Mouse (Mus musculus) cerebellum, adult 8-10 months (tissue): ENCODE results near the gene Setd2.
A peak's percentile ranks its signal among the peaks of the same experiment; 100 is the strongest.

Experiments used
- DNase-seq: peaks from one replicate; pipeline ENCODE4 v3.0.0; 2022

The Setd2 gene

DNA sequence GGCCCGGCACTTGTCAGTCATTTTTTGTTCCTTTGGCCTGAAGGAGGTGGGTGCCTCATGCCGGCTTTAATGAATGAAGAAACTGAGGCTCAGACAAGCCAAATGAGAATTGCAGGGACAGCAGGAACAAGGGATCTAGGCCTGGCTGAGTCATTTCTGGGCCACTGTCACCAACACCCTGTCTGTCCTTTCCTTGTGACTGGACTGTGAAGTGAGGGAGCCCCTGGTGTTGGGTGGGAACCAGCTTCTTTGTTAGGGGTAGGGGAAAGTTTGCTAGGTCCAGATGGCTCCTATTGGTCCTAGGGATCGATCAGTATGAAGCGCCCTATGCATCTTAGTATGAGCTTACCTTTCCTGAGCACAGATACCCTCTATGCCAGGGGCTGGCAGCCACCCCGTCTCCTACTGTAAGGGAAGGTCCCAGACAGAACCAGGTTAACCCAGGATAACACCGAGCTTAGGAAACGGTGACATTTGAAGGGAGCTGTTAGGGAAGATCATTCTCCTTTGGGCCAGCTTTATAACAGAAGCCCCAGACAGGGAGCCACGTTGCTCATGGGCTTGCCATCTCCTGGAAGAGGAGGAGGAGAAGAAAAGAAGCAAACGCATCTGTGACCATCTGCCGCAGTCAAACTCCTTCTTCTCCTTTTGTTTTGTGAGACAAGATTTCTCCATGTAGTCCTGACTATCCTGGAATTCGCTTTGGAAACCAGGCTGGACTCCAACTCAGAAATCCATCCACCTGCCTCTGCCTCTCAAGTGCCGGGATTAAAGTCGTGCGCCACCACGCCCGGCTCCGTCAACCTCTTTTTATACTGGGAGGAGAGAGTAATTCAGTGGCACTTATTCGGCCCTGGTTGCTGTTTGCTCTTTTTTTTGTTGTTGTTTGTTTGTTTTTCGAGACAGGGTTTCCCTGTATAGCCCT, 122.6 kb downstream of the Setd2 start:
- DNase-seq: no peak

DNA sequence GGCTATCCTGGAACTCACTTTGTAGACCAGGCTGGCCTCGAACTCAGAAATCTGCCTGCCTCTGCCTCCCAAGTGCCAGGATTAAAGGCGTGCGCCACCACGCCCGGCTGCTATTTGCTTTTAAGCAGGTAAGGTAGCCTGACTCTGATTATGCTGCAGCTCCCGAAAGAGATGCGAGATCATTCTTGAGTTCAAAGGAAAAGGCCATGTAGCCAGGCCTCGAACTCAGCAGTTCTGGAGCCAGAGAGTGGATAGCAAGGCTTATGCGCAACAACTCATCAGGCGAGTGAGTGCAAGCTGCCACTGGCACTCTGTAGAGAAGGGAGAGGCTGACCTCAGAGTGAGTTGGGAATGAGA, 123.2 kb downstream of the Setd2 start:
- no peak for DNase-seq

DNA sequence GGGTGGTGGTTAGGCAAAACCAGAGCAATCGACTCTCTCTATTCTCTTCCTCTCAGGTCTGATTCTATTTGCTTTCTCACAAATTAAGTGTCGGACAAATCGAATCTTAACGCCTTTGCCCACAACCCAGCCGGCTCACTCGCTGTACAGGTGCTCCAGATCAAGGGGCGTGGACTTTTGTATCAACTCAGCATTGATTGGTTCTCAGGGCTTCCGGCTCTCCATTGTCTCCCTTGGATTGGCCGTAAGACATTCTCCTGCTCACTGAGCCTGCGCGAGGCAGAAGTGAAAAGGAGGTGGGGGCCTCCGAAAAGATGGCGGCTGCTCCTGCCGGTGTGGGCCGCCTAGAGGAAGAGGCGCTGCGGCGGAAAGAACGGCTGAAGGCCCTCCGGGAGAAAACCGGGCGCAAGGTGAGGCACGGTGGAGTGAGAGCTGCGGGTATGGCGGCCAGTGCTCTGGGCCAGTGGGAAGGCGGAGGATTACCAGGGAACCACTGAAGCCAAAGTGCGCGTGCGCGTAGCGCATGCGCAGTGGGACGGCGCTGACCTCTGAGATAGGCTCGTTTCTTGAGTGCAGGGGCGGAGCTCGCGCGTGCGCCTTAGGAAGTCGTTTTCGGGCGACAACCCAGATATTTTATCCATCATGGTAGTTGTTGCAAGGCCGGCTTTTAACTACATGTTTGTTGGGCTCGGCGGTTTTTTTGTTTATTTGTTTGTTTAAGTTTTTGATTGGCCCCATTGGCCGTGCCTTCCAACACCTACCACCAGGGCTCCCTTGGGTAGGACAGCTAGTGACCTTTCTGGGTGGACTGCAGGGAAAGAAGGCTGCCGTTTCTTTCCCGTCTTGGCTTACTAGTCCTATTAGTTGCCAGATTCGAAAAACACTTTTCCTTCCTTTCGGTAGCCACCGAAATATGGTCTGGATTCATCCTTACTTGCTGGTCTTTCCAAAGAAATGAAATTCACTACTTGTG, 124.1 kb downstream of the Setd2 start, which contains the start of gene Ccdc12:
Ccdc12 (plus strand) TSS at position 255 of the 973 bp plus-strand sequence.
- DNase-seq: peak; percentile 98

DNA sequence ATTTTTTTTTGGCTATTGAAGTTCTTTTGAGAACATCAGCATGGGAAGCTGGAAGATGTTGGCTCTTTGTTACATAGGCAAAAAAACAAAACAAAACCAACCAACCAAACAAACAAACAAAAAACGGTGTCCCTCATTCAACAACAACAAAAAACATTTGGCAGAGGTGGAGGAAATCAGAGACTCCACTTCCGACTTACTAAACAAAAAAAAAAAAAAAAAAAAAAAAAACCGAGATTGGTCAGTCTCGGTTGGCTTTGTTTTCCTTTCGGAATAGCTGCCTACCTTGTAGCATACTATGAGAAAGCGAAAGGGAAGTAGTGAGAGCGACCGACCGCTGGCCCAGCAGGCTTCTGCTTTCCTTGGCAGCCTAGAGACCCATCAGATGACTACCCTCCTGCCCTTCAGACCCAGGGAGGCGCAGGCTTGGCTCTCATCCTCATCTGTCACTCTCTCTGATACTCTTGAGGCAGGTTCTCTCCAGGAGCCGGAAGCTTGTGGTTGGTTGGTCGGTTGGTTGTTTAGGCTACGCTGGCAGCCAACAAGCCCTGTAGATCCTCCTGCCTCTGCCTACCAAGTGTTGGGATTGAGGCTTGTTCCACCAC, 125.2 kb downstream of the Setd2 start:
- no peak for DNase-seq

DNA sequence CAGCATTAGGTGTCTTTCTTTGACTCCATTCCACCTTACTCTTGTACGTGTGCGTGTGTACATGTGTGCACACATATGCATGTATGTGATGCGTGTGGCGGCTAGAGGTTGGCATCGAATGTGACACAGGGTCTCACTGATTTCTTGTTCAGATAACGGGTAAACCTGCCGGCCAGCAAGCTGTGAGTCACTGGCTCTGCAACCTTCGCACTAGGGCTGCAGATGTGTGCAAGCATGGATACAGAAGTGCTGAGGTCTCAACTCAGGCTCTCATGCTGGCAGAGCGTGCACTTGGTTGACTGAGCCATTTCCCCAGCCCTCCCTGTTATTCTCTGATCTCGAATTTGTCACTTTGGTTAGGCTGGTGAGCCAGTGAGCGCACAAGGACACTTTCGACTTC, 127.1 kb downstream of the Setd2 start:
- DNase-seq: no peak

DNA sequence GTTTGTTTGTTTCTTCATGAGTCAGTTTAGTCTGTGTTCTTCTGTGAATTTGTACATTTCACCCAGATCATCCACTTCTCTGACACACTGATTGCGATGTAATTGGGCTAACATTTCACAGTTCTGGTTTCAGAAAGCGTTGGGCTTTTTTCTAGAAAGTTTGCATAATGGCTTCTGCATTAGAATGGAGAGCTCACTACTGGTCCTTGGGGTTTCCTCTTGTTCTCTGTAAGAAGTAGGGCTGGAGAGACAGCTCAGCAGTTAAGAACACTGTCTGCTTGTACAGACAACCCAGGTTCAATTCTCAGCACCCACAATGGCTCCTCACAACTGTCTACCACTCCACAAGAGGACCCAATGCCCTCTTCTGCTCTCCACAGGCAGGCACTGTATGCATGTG, 127.8 kb downstream of the Setd2 start:
- DNase-seq: no peak

DNA sequence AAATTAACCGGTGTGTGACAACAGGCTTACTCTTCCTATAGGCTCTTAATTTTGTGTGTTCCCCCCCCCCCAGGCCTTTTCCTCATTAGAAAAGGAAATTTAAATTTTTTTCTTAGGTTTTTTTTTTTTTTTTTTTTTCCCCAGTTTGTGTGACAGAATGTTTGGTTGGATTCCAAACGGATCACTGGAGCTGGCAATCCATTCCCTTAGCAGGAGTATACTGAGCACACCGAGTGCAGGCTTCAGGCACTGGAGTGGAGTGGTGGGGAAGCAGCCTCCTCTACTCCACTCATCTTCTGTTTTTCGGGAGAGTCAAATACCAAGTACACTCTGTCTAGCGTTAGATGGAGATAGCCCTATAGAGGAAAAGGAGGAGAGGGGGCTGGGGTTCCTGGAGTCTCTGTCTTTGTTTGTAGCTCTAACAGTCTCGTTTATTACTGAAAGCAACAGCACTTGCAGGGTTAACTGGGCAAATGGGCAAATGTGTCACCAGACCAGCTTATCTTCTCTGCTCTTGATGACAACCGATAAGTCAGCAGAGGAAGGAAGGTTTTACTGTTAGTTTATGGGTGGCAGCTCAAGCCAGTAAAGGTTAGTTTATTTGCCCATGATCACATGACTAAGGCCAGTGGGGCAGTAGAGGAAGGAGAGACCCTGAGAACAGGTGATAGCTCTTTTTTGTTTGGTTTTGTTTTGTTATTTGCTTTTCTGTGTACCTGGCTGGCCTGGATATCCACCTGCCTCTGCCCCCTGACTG, 128.6 kb downstream of the Setd2 start:
- no peak for DNase-seq

DNA sequence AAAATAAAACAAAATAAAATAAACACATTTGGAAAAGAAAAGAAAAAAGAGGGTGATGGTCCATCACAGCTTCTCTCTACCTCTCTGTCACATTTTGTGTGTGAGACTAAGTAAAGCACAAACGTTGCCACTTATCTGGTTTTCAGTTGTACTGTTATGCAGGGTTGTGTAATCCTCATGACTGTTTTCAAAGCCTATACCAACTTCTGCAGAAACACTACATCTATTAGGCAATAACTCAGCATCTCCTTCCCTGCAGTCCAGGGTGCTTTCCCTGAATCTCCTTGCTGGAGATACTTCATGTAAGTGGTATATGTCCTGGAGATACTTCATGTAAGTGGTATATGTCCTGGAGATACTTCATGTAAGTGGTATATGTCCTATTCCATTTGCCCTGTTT, 130.4 kb downstream of the Setd2 start:
- no peak for DNase-seq

DNA sequence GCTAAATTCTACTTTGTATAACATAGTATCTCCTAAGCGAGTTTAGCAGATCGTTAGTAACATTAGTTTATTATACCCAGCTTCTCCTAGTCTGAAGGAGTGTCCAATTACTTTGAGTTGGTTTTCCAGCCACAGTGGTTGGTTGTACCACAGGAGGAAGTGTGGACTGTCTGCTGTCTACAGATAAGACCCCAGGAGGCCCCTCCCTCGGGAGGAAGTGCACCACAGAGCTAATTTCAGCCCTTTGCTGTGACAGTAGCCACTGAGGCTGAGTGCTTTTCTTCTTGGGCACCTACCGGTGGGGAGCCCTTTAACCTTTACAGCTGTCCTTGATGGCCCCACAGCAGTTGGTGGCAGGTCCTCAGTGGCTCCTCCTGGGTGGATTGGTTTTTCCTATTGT, 133.5 kb downstream of the Setd2 start:
- no peak for DNase-seq

DNA sequence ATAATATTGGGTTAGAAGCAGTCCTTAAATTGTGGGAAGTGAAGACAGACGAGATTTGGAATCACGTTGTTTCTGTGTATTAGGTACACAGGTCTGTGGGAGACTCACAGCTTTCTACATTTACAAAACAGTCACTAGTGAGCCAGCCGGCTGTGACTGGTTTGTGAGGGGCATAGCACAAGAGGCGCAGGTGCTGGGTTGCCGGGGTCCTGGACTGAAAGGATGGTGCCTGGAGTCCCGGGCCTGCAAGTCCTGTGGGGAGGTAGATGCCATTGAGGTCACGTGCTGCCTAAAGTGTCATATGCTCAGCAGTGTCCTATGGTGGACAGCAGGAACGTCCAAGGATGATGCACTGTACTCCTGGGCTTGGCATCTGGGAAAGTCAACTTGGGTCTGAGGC, 134.0 kb downstream of the Setd2 start:
- no peak for DNase-seq

DNA sequence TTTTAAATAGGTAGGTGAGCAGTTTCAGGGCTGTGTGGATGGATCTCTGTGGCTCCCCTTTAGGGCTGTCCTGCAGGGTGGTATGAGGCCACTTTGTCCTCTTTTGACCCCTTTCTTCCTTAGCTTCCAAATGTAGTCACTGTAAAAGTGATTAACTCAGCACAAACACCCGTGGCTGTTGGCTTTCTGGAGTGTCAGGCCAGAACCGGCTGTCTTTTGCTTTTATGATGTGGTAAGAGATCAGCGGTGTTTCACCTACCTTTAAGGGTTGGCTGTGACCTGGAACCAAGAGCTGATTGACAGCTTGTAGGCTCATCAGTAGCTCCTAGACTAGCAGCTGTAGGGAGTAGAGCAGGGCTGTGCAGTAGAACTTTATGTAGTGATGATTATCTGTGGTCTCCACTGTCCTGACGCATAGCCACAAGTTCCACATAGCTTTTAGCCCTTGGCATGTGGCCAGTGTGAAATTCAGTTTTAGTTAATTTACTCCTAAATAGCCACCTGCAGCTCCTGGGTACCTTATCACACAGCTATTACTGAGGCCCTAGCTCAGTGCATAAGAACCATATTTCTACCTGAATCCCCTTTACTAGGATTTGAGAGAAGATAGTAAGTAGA, 134.9 kb downstream of the Setd2 start:
- DNase-seq: no peak
